16 mouse cellular contexts compared by ENCODE assay signal in the genomic region with DNA sequence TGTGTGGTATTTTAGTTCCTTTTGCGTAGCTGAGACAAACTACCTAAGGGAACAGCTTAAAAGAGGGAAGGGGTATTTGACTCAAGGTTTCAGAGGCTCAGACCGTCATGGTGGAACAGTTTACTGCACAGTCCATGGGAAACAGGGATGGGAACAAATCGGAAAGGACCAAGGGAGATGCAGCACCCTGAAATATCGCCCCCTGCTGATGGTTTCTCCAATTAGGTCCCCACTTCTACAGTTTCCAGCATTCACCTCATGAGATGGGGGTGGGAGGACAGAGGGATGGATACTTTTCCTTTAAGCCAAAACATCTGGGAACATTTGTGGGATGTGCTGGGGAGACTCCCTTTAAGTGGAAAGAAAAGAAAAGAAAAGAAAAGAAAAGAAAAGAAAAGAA. TPM values are rescaled to one million over a fixed set of nuclear protein-coding genes. Genes with fewer than 3 reads are reported as not detected.
A peak's percentile ranks its signal among the peaks of the same experiment; 100 is the strongest.
DNase-seq lines count a peak whose midpoint lies in the region; ATAC-seq and TF ChIP-seq lines count a peak whose summit lies in the region.
"Had no signal": no experiment of that assay in that cellular context is flagged by ENCODE, and none has a peak within 500 bp of the region (broad histone marks: within the 10 kb centered on the region; RNA-seq: fewer than 3 reads in every experiment).

No protein-coding gene starts in this region.

- no peak overlapping the region for H3K27ac ChIP-seq in kidney, postnatal 0 days
- peak overlapping the region; percentile 32; the same call in 1 of the 2 replicates for H3K27ac ChIP-seq in testis, adult 2 months (ENCODE audit: control insufficient read depth, insufficient read depth, low read depth, low read length)
- H3K27ac ChIP-seq in midbrain, embryonic 15.5 days, result no peak overlapping the region
- H3K27ac ChIP-seq: heart, embryonic 13.5 days; hindbrain, embryonic 12.5 days; liver, embryonic 15.5 days; midbrain, embryonic 12.5 days; neural tube, embryonic 13.5 days had no signal

- TF ChIP-seq POLR2A in testis, adult 2 months (IDR thresholded peaks at IDR 0.05; ENCODE audit: control insufficient read depth, low read depth, low read length), result no peak

- H3K36me3 ChIP-seq in kidney, postnatal 0 days (ENCODE audit: insufficient read depth, low read length), result no peaks in the 10 kb centered on the region
- no peaks in the 10 kb centered on the region; the same call in 1 of the 2 replicates for H3K36me3 ChIP-seq in testis, adult 2 months (ENCODE audit: control insufficient read depth, insufficient read depth, low read length)
- no peaks in the 10 kb centered on the region for H3K36me3 ChIP-seq in midbrain, embryonic 15.5 days (replicated peaks)
- H3K36me3 ChIP-seq: heart, embryonic 13.5 days; hindbrain, embryonic 12.5 days; liver, embryonic 15.5 days; midbrain, embryonic 12.5 days; neural tube, embryonic 13.5 days had no signal

- no peaks in the 10 kb centered on the region for H3K27me3 ChIP-seq in kidney, postnatal 0 days (ENCODE audit: insufficient read depth, low read length)
- H3K27me3 ChIP-seq in testis, adult 2 months (ENCODE audit: control insufficient read depth, insufficient read depth, low read length), result no peaks in the 10 kb centered on the region
- H3K27me3 ChIP-seq in midbrain, embryonic 15.5 days (replicated peaks), result no peaks in the 10 kb centered on the region
- H3K27me3 ChIP-seq: heart, embryonic 13.5 days; hindbrain, embryonic 12.5 days; liver, embryonic 15.5 days; midbrain, embryonic 12.5 days; neural tube, embryonic 13.5 days had no signal

- H3K9ac ChIP-seq in kidney, postnatal 0 days (ENCODE audit: low read depth, low read length), result no peak overlapping the region
- no peak overlapping the region for H3K9ac ChIP-seq in midbrain, embryonic 15.5 days
- H3K9ac ChIP-seq: heart, embryonic 13.5 days; hindbrain, embryonic 12.5 days; liver, embryonic 15.5 days; midbrain, embryonic 12.5 days; neural tube, embryonic 13.5 days had no signal

- no peak overlapping the region for H3K4me2 ChIP-seq in kidney, postnatal 0 days (ENCODE audit: low read length)
- no peak overlapping the region for H3K4me2 ChIP-seq in midbrain, embryonic 15.5 days
- H3K4me2 ChIP-seq: heart, embryonic 13.5 days; hindbrain, embryonic 12.5 days; liver, embryonic 15.5 days; midbrain, embryonic 12.5 days; neural tube, embryonic 13.5 days had no signal

- no peaks in the 10 kb centered on the region for H3K9me3 ChIP-seq in kidney, postnatal 0 days (replicated peaks; ENCODE audit: low read length)
- H3K9me3 ChIP-seq in midbrain, embryonic 15.5 days, result no peaks in the 10 kb centered on the region
- H3K9me3 ChIP-seq: heart, embryonic 13.5 days; hindbrain, embryonic 12.5 days; liver, embryonic 15.5 days; midbrain, embryonic 12.5 days; neural tube, embryonic 13.5 days had no signal

- no peaks in the 10 kb centered on the region for H3K4me1 ChIP-seq in kidney, postnatal 0 days (replicated peaks; ENCODE audit: insufficient read depth, low read length)
- peaks cover 5% of the 10 kb centered on the region for H3K4me1 ChIP-seq in testis, adult 2 months (ENCODE audit: control insufficient read depth, insufficient read depth, low read length)
- H3K4me1 ChIP-seq in midbrain, embryonic 15.5 days, result peaks cover 1% of the 10 kb centered on the region; the same call in 1 of the 2 replicates
- H3K4me1 ChIP-seq: liver, embryonic 15.5 days had no signal

- no peak for DNase-seq in kidney, postnatal 0 days (ENCODE audit: low spot score)
- DNase-seq in kidney, adult 18-20 months, result no peak
- DNase-seq in testis, postnatal 14 days (ENCODE audit: low spot score), result no peak
- DNase-seq in brain, adult 2 months (ENCODE audit: low read depth, low spot score), result peak; percentile 10
- DNase-seq in testis, postnatal 10 days (ENCODE audit: low spot score), result peak; percentile 76
- no peak for DNase-seq in urinary bladder, postnatal 10 days (ENCODE audit: low spot score)
- DNase-seq: cerebellum, adult 11 months; embryo, embryonic 11 days had no signal

- H3K4me3 ChIP-seq in kidney, postnatal 0 days (replicated peaks; ENCODE audit: low read depth, low read length), result no peak overlapping the region
- H3K4me3 ChIP-seq in testis, adult 2 months (ENCODE audit: control insufficient read depth, low read depth, low read length), result no peak overlapping the region
- H3K4me3 ChIP-seq in midbrain, embryonic 15.5 days, result no peak overlapping the region
- H3K4me3 ChIP-seq: erythroblast, embryonic 14.5 days; heart, embryonic 13.5 days; hindbrain, embryonic 12.5 days; liver, embryonic 15.5 days; midbrain, embryonic 12.5 days; neural tube, embryonic 13.5 days had no signal

- 86% methylated on average over 4 of the region's 4 CpGs for WGBS in kidney, postnatal 0 days
- 73% methylated on average over 4 of the region's 4 CpGs for WGBS in midbrain, embryonic 15.5 days

- no peak for ATAC-seq in kidney, postnatal 0 days (replicated peaks; ENCODE audit: low FRiP score, low read depth)
- ATAC-seq in midbrain, embryonic 15.5 days (replicated peaks), result no peak

- TF ChIP-seq CTCF in kidney, postnatal 0 days (IDR thresholded peaks at IDR 0.05; ENCODE audit: low read depth), result peak; percentile 39
- no peak for TF ChIP-seq CTCF in testis, adult 2 months (IDR thresholded peaks at IDR 0.05; ENCODE audit: control insufficient read depth, insufficient read depth, insufficient replicate concordance, low read depth, low read length)

RNA-seq across cellular contexts. Expression of gene Rsph1, which starts 17.4 kb away (rescaled TPM):
- polyA plus RNA-seq in kidney, postnatal 0 days (2015; fragmentation: Nextera tagmentation; extraction: Ambion mirVana), result 1.3 and 2.2 TPM in 2 replicates
- 550 and 601 TPM in 2 replicates for polyA plus RNA-seq in testis, adult 2 months (2012; rRNA removed)
- polyA plus RNA-seq in midbrain, embryonic 15.5 days (2015; fragmentation: Nextera tagmentation; extraction: Ambion mirVana), result 4.7 and 6.4 TPM in 2 replicates
- polyA plus RNA-seq: erythroblast, embryonic 14.5 days had no signal

RNA-seq across cellular contexts. Expression of gene Slc37a1, which starts 26.8 kb away (rescaled TPM):
- polyA plus RNA-seq in kidney, postnatal 0 days (2015; fragmentation: Nextera tagmentation; extraction: Ambion mirVana), result 2.8 and 3.9 TPM in 2 replicates
- 7.2 and 7.7 TPM in 2 replicates for polyA plus RNA-seq in testis, adult 2 months (2012; rRNA removed)
- 12.8 and 13.4 TPM in 2 replicates for polyA plus RNA-seq in midbrain, embryonic 15.5 days (2015; fragmentation: Nextera tagmentation; extraction: Ambion mirVana)

RNA-seq across cellular contexts. Expression of gene Ubash3a, which starts 52.2 kb away (rescaled TPM):
- polyA plus RNA-seq in kidney, postnatal 0 days (2015; fragmentation: Nextera tagmentation; extraction: Ambion mirVana), result 0.11 and 0.14 TPM in 2 replicates
- 0.54 and 0.85 TPM in 2 replicates for polyA plus RNA-seq in testis, adult 2 months (2012; rRNA removed)
- polyA plus RNA-seq in midbrain, embryonic 15.5 days (2015; fragmentation: Nextera tagmentation; extraction: Ambion mirVana), result not detected in 2 replicates
- polyA plus RNA-seq: hindbrain, embryonic 12.5 days; neural tube, embryonic 13.5 days had no signal

Comparison
In these comparisons a context has a peak if more than half of its experiments do, and no peak if none do; other contexts are left out.
1. DNase-seq: peak in brain, adult 2 months (single experiment) and testis, postnatal 10 days (single experiment); none in kidney, postnatal 0 days (single experiment), kidney, adult 18-20 months (single experiment), testis, postnatal 14 days (single experiment) and urinary bladder, postnatal 10 days (single experiment).
2. RNA of gene Rsph1, which starts 17.4 kb away (polyA plus RNA-seq): 550 to 601 TPM in testis, adult 2 months; 4.7 to 6.4 TPM in midbrain, embryonic 15.5 days and 1.3 to 2.2 TPM in kidney, postnatal 0 days; every median in the first group is over 10 times any median in the second.